Mouse (Mus musculus) heart, embryonic 11.5 days (tissue): ENCODE data around the gene Gm10282. TPM values are rescaled to one million over a fixed set of nuclear protein-coding genes. Genes with fewer than 3 reads are reported as not detected.

Source experiments
- ATAC-seq: fragments of 200-750 bp; cut with Nextera tagmentation; replicated peaks from 2 replicates; pipeline ENCODE4 v1.8.0; 2017; ENCODE audit warnings: moderate library complexity; ENCODE audit not compliant: insufficient number of reproducible peaks, low FRiP score, low TSS enrichment
- H3K27ac ChIP-seq: fragments of 300-500 bp; sonication (generic); 2 replicates; pipeline ENCODE4 v1.5.1; 2014; ENCODE audit warnings: mild to moderate bottlenecking, low read depth, low read length
- H3K27me3 ChIP-seq: fragments of 300-500 bp; sonication (generic); 2 replicates; pipeline ENCODE4 v1.6.1; 2014; ENCODE audit warnings: mild to moderate bottlenecking, low read length, mixed read lengths; ENCODE audit not compliant: control insufficient read depth, insufficient read depth
- H3K36me3 ChIP-seq: fragments of 300-500 bp; sonication (generic); 2 replicates; pipeline ENCODE4 v1.6.1; 2014; ENCODE audit warnings: mild to moderate bottlenecking, low read length, moderate library complexity, mixed read lengths; ENCODE audit not compliant: control insufficient read depth, insufficient read depth
- H3K4me1 ChIP-seq: fragments of 300-500 bp; sonication (generic); 2 replicates; pipeline ENCODE4 v1.6.1; 2014; ENCODE audit warnings: low read length; ENCODE audit not compliant: control insufficient read depth, insufficient read depth
- H3K4me2 ChIP-seq: fragments of 300-500 bp; sonication (generic); 2 replicates; pipeline ENCODE4 v1.6.1; 2014; ENCODE audit warnings: mild to moderate bottlenecking, moderate library complexity
- H3K4me3 ChIP-seq: fragments of 300-500 bp; sonication (generic); 2 replicates; pipeline ENCODE4 v1.5.1; 2014; ENCODE audit warnings: low read depth, low read length
- H3K9ac ChIP-seq: fragments of 300-500 bp; sonication (generic); 2 replicates; pipeline ENCODE4 v1.6.1; 2014; ENCODE audit warnings: mild to moderate bottlenecking, low read depth, low read length, moderate library complexity
- H3K9me3 ChIP-seq: fragments of 300-500 bp; sonication (generic); replicated peaks from 2 replicates; pipeline ENCODE4 v1.6.1; 2016; ENCODE audit warnings: low read length; ENCODE audit not compliant: control insufficient read depth
- WGBS: fragments of 180-500 bp; shearing (Covaris S2); extraction: QIAGEN DNeasy Blood & Tissue Kit; methylation state at CpG from one replicate; pipeline ENCODE4 v1.1.7; 2014; ENCODE audit not compliant: insufficient replicate concordance; 5-methylcytosine and 5-hydroxymethylcytosine counted together
- polyA plus RNA-seq: library from polyadenylated mRNA; unstranded; fragments of >200 nt; fragmentation: Nextera tagmentation; extraction: Ambion mirVana; gene quantifications from 2 replicates; pipeline ENCODE4 v1.2.1, GENCODE M21; 2014

Gene Gm10282
- polyA plus RNA-seq: 22.5 and 25.2 TPM in 2 replicates

DNA sequence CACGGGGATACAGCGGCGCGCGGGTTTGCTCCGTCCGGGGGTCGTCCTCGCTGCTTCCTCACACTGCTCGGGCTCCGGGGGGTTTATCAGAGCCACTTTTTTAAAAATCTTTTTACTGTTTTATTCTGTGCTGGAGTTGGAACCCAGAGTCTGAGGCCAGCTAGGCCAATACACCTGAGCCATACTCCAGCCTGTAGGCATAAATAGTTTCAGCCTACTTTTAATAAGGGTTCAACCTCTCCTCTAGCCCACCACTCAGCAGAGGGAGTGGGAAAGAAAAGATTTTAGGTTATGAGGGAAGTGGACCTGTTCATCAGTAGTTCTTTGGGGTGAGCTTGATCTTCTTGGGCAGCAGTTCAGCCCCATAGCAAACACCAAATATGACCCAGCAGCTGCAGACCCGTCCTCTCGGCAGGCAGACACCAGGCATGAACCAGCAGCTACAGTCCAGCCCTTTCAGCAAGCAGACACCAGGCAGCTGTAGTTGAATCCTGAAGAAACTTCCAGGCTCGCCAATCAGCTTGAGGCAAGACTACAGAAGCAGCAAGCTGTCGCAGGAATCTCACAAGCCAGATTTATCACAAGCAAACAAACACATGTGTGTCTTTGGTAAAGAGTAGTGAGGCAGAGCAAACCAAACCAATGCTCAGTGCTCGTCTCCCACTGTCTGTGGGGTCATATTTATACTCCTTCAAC, at the start of gene Gm10282:
Gene Gm10282, minus strand, starts transcription at position 51 of the 696 bp plus-strand sequence.
- H3K9me3 ChIP-seq: no peaks in the 10 kb centered on the region
- H3K4me2 ChIP-seq: no peak within 1 kb of the TSS
- peaks cover 10% of the 10 kb centered on the region; the same call in 1 of the 2 replicates for H3K4me1 ChIP-seq
- H3K27ac ChIP-seq: no peak within 1 kb of the TSS
- no peaks in the 10 kb centered on the region for H3K36me3 ChIP-seq
- H3K9ac ChIP-seq: no peak within 1 kb of the TSS
- no peak for ATAC-seq
- no peak within 1 kb of the TSS for H3K4me3 ChIP-seq
- no peaks in the 10 kb centered on the region for H3K27me3 ChIP-seq
- 69% methylated on average over 15 of the region's 16 CpGs for WGBS

DNA sequence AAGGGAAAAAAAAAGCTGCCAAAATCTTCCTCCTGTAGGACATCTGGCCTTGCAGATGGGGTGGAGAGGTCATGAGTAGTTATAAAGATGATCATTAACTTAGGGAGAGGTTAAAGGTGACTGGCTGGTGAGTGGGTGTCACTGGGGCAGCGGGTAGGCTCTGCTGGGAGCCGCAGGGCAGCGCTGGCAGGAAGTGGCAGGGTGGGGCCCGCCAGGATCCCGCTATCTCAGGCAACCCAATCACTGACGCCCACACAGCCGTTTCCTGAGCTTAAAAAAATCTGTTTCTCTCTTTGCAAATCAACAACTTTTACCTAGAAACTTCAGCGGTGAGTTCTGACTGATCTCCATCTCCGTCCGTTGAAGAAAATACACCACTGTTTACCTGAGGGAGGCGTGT, 49.2 kb upstream of the Gm10282 start:
- no peak for ATAC-seq
- Histone ChIP-seq H3K4me2 (no peak overlapping the region), H3K9ac (no peak overlapping the region), H3K27me3 (no peaks in the 10 kb centered on the region), H3K4me1 (peaks cover 32% of the 10 kb centered on the region), H3K36me3 (peaks cover 11% of the 10 kb centered on the region), H3K27ac (peak overlapping the region; percentile 60), H3K4me3 (no peak overlapping the region), H3K9me3 (no peaks in the 10 kb centered on the region)
- WGBS: 45% methylated on average over 11 of the region's 11 CpGs

DNA sequence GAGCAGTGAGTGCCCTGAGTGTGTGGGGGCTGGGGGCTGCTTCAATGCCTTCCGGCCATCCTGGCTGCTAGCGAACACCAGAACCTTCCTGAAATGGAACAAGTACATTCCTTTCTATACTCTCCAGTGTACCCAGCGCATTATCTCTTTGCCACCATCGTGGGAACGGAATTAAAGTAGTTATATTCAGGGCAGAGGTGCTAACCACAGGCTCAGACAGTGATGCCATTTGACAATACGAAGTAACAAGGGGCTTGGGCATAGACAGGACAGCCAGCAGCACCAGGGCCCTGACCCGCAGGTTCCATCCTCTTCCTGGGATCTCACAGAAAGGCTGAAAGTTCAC, 48.6 kb upstream of the Gm10282 start:
- Histone ChIP-seq H3K4me1 (peaks cover 32% of the 10 kb centered on the region), H3K36me3 (peaks cover 11% of the 10 kb centered on the region), H3K4me3 (no peak overlapping the region), H3K9me3 (no peaks in the 10 kb centered on the region), H3K9ac (0 out of 2 replicates have a peak overlapping the region, but pooled peaks have one; percentile 43), H3K27me3 (no peaks in the 10 kb centered on the region), H3K4me2 (peak overlapping the region; percentile 11; the same call in 1 of the 2 replicates), H3K27ac (peak overlapping the region; percentile 60)
- 62% methylated on average over 7 of the region's 7 CpGs for WGBS
- no peak for ATAC-seq

DNA sequence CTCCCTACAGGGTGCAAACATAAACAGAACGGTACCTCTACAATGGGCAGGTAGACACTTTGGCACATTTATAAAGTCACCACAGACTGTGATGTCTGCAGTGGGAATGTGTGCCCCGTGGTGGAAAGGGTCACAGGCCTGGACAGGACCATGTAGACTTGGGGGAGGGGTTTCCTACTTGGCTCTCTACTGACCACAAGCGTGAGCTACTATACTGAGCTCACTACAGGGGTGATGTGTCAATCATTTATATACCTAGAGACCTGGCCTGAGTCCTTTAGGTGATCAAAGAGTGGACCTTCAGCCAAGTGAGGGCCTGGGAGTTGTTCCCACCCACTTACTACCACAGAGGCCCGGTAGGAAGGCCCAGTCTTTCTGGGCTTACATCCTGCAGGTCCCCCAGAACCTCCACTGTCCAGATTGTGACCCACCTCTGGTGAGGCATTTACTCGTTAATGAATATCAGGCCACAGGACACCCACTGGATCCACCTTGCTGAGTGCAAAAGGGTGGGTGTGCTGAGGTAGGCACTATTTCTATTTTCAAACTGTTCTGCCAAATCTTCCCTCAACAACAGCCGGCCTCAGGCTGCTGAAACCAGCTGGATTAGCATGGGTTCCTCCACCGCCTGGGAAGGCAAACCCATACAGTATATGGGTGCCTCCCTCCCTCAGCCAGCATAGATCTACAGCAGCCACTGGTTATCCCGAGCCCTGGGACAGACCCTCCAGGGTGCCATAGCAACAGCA, 48.1 kb upstream of the Gm10282 start:
- Histone ChIP-seq H3K27ac (peak overlapping the region; percentile 60), H3K9me3 (no peaks in the 10 kb centered on the region), H3K4me1 (peaks cover 32% of the 10 kb centered on the region), H3K4me2 (peak overlapping the region; percentile 11; the same call in 1 of the 2 replicates), H3K36me3 (peaks cover 10% of the 10 kb centered on the region), H3K4me3 (no peak overlapping the region), H3K9ac (0 out of 2 replicates have a peak overlapping the region, but pooled peaks have one; percentile 43), H3K27me3 (no peaks in the 10 kb centered on the region)
- ATAC-seq: peak; percentile 53; the same call in 1 of the 2 replicates
- WGBS: 68% methylated on average over 8 of the region's 8 CpGs

DNA sequence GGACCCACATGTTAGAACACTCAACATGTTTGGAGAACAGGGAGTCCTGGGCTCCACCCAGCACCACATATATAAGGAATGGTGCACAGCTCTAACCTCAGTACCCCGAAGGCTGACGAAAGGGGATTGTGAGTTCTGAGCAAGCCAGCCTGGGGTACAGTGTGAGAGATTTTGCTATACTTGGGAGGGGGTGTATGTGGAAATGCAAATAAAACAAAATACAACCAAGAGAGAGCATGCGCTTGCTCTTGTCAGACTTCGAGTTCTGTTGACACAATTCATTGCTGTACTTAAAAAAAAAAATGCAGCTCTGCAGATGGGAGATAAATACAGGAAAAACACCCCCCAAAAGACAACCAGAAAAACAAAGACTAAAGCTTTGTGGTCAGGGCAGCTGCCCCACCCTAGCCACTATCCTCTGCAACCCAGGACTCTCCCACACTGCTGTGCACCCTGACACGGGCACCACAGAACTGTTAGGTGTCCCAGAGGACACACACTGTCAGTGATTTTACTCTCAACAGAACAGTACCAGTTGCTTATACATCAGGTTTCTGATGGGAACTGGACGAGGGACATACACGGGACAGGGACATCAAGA, 46.4 kb upstream of the Gm10282 start:
- Histone ChIP-seq H3K4me2 (no peak overlapping the region), H3K9me3 (no peaks in the 10 kb centered on the region), H3K27ac (no peak overlapping the region), H3K4me3 (no peak overlapping the region), H3K36me3 (peaks cover 3% of the 10 kb centered on the region; the same call in 1 of the 2 replicates), H3K9ac (no peak overlapping the region), H3K4me1 (peaks cover 32% of the 10 kb centered on the region), H3K27me3 (no peaks in the 10 kb centered on the region)
- no peak for ATAC-seq
- 75% methylated on average over 7 of the region's 7 CpGs for whole genome bisulfite sequencing

DNA sequence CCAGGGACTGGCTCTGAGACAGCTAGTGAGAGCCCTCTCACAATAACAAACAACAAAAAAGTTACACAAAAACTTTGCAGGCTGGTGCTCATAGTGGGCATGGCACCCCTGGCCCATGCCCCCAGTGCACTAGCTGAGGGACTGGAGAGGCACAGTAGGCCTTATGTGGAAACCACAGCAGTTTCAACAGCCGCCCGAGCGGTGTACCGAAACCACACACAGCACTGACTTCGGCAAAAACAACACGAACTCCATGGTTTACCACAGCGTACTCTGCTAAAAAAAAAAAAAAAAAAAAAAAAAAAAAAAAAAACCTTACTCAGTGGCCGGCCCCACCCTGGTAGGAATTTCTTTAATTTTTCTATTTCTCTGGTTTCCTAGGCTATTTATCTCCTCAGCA, 45.7 kb upstream of the Gm10282 start:
- Histone ChIP-seq H3K36me3 (no peaks in the 10 kb centered on the region; the same call in 1 of the 2 replicates), H3K9ac (no peak overlapping the region), H3K27ac (no peak overlapping the region), H3K9me3 (no peaks in the 10 kb centered on the region), H3K4me3 (no peak overlapping the region), H3K4me1 (peaks cover 31% of the 10 kb centered on the region), H3K27me3 (no peaks in the 10 kb centered on the region), H3K4me2 (no peak overlapping the region)
- no peak for ATAC-seq
- 88% methylated on average over 8 of the region's 8 CpGs for WGBS

DNA sequence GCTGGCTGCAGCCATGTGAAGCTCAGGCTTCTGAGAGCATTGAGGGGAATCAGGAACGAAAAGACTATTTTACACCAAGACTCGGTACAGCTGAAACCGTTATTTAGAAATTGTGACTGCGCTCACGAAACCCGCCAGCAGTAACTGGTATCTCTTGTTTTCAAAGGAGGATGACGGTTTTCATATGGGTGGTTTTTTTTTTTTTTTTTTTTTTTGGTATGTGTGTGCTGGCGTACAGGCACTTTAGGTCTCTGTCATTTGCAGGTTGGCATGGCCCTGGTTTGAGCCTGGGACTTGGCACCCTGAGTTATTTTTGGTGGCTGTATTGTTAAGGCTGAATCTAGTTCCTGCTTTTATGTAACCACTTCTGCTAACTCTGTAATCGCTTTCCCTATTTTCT, 44.8 kb upstream of the Gm10282 start:
- no peak overlapping the region for H3K27ac ChIP-seq
- WGBS: 93% methylated on average over 9 of the region's 9 CpGs
- no peak overlapping the region for H3K9ac ChIP-seq
- no peaks in the 10 kb centered on the region for H3K27me3 ChIP-seq
- ATAC-seq: no peak
- peaks cover 23% of the 10 kb centered on the region for H3K4me1 ChIP-seq
- H3K36me3 ChIP-seq: no peaks in the 10 kb centered on the region; the same call in 1 of the 2 replicates
- no peak overlapping the region for H3K4me2 ChIP-seq
- no peaks in the 10 kb centered on the region for H3K9me3 ChIP-seq
- no peak overlapping the region for H3K4me3 ChIP-seq

DNA sequence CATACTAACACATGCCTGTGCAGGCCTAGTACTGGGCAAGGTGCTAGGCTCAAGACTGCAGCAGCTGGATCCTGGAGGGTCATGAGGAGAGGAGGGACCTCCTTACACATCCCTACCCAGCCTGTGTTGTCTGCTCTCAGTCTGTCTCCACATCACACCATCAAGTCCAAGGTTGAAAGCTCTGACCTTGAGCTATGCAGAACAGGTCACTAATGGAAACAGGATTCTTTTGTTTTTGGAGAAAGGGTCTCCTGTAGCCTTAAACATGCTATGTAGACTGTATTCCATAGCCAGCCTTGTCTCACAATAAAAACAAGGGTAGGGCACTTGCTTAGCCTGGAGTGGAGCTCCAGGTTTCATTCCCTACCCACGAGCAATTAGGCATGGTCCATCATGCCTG, 43.9 kb upstream of the Gm10282 start:
- Histone ChIP-seq H3K4me2 (no peak overlapping the region), H3K4me3 (no peak overlapping the region), H3K9ac (no peak overlapping the region), H3K36me3 (no peaks in the 10 kb centered on the region; the same call in 1 of the 2 replicates), H3K27ac (no peak overlapping the region), H3K4me1 (peaks cover 14% of the 10 kb centered on the region), H3K27me3 (no peaks in the 10 kb centered on the region), H3K9me3 (no peaks in the 10 kb centered on the region)
- 89% methylated on average over 1 of the region's 1 CpGs for WGBS
- no peak for ATAC-seq
